Mouse (Mus musculus) embryonic stem cell, embryonic (primary cell): ENCODE results near the gene 5830473C10Rik.

Source experiments
- CTCF ChIA-PET, 4 experiments: fragments of 300-600 bp in 2 of 4; fragments of 350-600 bp in 2 of 4; sonication (Branson Sonifier 250); formaldehyde crosslinking; loops; one replicate each; lab custom pipeline; 2022; ENCODE audit warnings: inconsistent platforms in 2 of 4; lab: Charles Lee
- POLR2A ChIA-PET, 4 experiments: fragments of 300-600 bp in 2 of 4; fragments of 350-600 bp in 2 of 4; sonication (Branson Sonifier 250); formaldehyde crosslinking; loops; one replicate each; lab custom pipeline; 2022; ENCODE audit warnings: antibody characterized with exemption in 4 of 4, inconsistent platforms in 1 of 4; lab: Charles Lee

Gene 5830473C10Rik

DNA sequence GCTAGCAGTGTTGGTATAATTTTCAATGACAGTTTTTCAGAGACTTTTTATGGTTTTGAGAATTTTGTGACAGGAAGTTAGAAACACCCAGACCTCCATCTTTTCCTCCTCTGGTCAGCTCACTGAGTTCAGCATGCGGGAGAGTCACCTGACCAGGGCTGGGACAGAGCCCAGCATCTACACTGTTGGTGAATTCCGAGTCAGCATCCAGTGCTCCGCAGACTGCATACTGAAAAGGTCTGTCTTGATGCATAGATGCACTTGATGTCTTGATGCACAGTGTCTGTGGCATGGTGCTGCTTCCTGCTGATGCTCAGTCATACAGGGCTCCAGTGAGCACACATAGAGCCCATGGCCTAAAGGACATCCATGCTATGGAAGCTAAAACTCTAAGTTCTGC is 67.1 kb downstream of the 5830473C10Rik start:
- ChIA-PET POLR2A (no interaction called here), CTCF (interaction anchor here in 1 of 4 experiments (1.2 kb wide), 1 partner anchor 39 kb away, joined by 3 read pairs; no protein-coding TSS in a partner anchor)

DNA sequence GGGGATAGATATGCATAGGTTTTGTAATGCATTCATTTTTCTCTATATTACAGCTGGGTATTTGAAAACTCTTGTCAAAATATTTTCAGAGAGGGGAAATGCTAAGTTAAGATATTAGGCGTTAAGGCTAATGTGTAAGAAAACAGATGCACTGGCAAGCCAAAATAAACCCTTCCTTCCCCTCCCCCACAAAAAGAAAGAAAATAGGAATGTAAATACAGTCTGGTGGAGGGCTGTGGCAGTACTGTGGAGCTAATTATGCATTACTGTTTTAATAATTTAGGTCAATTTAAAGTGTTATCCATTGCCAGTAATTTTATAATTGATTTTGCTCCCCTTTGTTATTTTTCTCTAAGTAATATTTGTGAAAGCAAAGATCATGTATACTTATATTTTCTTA is 67.6 kb downstream of the 5830473C10Rik start:
- CTCF ChIA-PET = interaction anchor here in 1 of 4 experiments (1.2 kb wide), 1 partner anchor 40 kb away, joined by 3 read pairs; no protein-coding TSS in a partner anchor
- POLR2A ChIA-PET = no interaction called here

DNA sequence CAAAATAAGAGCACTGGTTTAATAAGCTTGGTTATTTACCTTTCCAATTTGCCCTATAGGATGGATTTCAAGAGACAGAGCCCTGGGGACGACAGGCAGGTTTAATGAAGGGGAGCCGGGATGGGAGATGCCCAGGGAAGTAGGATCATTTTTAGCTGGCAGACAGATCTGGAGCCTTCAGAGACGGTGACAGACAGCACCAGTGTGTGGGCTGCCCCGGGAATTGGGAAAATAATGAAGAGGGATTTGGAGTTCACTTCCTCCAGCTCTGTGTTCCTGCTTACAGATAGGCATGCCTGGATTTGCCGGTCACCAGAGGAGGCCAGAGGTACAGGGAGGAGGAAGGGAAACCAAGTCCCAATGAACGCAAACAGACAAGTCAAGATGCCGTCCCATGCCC is 74.0 kb downstream of the 5830473C10Rik start:
- CTCF ChIA-PET = no interaction called here
- POLR2A ChIA-PET = interaction anchor here in 2 of 4 experiments (0.6 to 2.2 kb wide), 2 partner anchors 10 to 12 kb away, joined by 4 to 5 read pairs; no protein-coding TSS in a partner anchor

DNA sequence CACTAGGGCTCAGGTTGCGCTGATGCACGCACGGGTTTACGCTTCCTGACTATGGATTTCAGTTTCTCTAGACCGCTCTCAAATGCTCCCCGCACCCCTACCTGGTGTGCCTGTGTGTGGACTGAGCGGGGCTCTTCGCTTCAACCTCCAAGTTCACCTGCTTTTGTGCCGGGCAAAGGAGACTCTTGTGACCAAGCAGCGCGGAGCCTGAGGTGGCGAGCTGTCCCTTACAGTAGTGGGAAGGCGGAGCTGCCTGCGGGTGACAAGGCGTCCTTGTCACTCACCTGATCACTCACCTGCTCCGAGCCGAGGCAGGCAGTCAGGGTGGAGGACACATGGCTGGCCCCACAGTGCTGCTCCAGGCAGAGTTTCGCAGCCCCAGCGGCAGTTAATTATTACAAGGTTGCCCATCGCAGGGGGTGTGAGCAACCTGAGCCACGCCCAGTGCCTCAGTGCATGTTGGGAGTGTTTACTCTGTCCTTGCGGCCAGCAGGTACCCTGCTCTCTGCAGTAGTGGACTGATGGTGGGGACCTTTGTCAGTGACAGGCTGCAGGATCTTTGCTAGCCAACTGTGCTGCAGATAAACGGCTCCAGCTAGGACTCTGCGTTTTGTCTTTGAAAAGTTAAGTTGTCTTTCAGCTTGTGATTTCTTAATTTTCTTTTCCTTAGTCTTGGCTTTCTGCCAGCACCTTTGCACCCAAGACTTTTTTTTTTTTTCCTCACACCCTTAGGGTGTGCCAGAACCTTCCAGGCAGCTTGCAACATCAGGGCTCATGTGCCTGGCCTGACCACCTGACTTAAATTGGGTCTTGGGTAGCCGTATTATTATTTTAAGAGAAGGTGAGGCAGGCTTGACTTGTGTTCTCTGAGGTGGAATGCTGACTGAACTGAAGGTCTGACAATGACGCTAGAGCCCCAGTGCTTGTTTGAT is 79.6 kb downstream of the 5830473C10Rik start, which contains the start of gene Rassf6:
Gene Rassf6 (minus strand): TSS at position 372 of the 932 bp plus-strand sequence.
- ChIA-PET CTCF (interaction anchor here (0.5 to 1.5 kb wide), 6 partner anchors 9 to 1599 kb away, joined by 3 to 5 read pairs (median 3); no protein-coding TSS in a partner anchor), POLR2A (interaction anchor here in 2 of 4 experiments (0.6 to 0.7 kb wide), 2 partner anchors 260 to 1274 kb away, joined by 3 read pairs; no protein-coding TSS in a partner anchor)

DNA sequence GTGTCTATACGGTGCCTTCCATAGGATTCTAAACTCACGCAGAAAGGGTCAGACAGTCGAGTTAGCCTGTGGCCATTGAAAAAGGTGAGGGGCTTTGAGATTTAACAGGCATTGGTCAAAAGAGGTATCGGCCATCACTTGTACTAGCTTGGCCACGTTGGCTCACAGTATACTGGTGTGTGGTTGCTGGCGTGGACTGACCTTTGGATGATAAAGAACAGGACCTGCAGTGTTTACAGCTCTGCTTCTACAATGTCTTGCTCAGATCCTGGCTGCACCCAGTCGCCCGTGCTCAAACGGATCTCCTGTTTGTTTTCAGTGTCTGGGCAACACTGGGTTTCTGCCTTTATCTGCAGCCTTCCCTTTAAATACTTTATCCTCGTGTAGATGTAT is 80.3 kb downstream of the 5830473C10Rik start:
- ChIA-PET POLR2A (no interaction called here), CTCF (interaction anchor here in 2 of 4 experiments (0.5 kb wide), 2 partner anchors 9 to 54 kb away, joined by 5 read pairs; no protein-coding TSS in a partner anchor)

DNA sequence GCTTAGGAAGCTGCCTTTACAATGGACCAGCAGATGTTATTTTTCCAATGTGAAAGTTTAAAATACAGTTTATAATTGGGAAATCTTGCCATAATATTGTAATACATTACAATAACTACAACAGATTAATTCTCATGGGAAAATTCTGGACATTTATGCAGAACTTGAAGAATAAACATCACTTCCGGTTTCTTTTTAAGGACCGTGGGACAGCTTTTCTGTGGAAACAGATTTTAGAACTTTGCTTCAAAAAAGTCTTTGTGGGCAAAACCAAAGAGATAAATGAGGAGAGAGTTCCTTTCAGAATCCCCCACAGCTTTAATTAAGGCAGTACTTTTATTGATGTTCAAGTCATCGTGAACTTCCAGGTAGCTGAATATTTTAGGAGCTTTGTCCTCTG is 84.7 kb downstream of the 5830473C10Rik start:
- ChIA-PET CTCF (interaction anchor here in 1 of 4 experiments (0.6 kb wide), 1 partner anchor 20 kb away, joined by 3 read pairs; no protein-coding TSS in a partner anchor), POLR2A (no interaction called here)

DNA sequence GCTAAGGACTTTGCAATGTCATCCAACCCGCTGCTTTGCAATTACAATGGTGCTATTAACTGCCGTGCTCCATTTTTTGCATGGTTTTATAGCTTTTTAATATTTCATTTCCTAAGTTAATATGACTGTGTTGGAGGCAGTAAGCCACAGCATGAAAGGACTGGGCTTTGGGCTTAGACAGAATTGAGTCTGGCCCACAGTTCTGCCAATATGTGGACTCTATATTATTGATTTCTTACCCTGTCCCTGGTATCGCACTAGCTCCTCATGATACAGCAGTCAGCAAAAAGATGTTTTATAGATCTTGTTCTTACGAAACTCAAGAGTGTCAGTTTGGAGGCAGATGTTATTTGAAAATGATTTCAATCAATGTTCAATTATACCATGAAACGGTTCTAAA is 85.5 kb downstream of the 5830473C10Rik start:
- ChIA-PET CTCF (no interaction called here), POLR2A (interaction anchor here in 2 of 4 experiments (0.7 to 1.5 kb wide), 2 partner anchors 10 to 598 kb away, joined by 3 to 4 read pairs; no protein-coding TSS in a partner anchor)
